Mouse (Mus musculus) forebrain, embryonic 16.5 days (tissue): ENCODE measurements around the gene Gm5767. TPM values are rescaled to one million over a fixed set of nuclear protein-coding genes. Genes with fewer than 3 reads are reported as not detected.

Experiments used
- ATAC-seq: fragments of 200-750 bp; cut with Nextera tagmentation; 2 replicates; pipeline ENCODE4 v1.8.0; 2017; ENCODE audit warnings: mild to moderate bottlenecking, moderate library complexity
- H3K27ac ChIP-seq: fragments of 300-500 bp; sonication (generic); 2 replicates; pipeline ENCODE4 v1.5.1; 2014; ENCODE audit warnings: low read length, control low read depth
- H3K27me3 ChIP-seq: fragments of 300-500 bp; sonication (generic); replicated peaks from 2 replicates; pipeline ENCODE4 v1.6.1; 2014; ENCODE audit warnings: low read length; ENCODE audit not compliant: control insufficient read depth, insufficient read depth
- H3K36me3 ChIP-seq: fragments of 300-500 bp; sonication (generic); 2 replicates; pipeline ENCODE4 v1.6.1; 2014; ENCODE audit not compliant: control insufficient read depth, insufficient read depth
- H3K4me1 ChIP-seq: fragments of 300-500 bp; sonication (generic); replicated peaks from 2 replicates; pipeline ENCODE4 v1.6.1; 2014; ENCODE audit warnings: low read length; ENCODE audit not compliant: control insufficient read depth, insufficient read depth
- H3K4me2 ChIP-seq: fragments of 300-500 bp; sonication (generic); 2 replicates; pipeline ENCODE4 v1.6.1; 2014; ENCODE audit warnings: mild to moderate bottlenecking, low read length, control low read depth
- H3K4me3 ChIP-seq: fragments of 300-500 bp; sonication (generic); replicated peaks from 2 replicates; pipeline ENCODE4 v1.5.1; 2014; ENCODE audit warnings: mild to moderate bottlenecking, low read length, control low read depth
- H3K9ac ChIP-seq: fragments of 300-500 bp; sonication (generic); replicated peaks from 2 replicates; pipeline ENCODE4 v1.6.1; 2014; ENCODE audit warnings: low read depth, low read length, control low read depth
- H3K9me3 ChIP-seq: fragments of 300-500 bp; sonication (generic); 2 replicates; pipeline ENCODE4 v1.6.1; 2016; ENCODE audit warnings: low read length; ENCODE audit not compliant: control insufficient read depth
- WGBS: fragments of 180-500 bp; shearing (Covaris S2); extraction: QIAGEN DNeasy Blood & Tissue Kit; methylation state at CpG from one replicate; pipeline ENCODE4 v1.1.7; 2014; 5-methylcytosine and 5-hydroxymethylcytosine counted together
- polyA plus RNA-seq: library from polyadenylated mRNA; unstranded; fragments of >200 nt; fragmentation: Nextera tagmentation; extraction: Ambion mirVana; gene quantifications from 2 replicates; pipeline ENCODE4 v1.2.1, GENCODE M21; 2015

The Gm5767 gene
- polyA plus RNA-seq, 1 experiment from 2014 or later, result not detected

DNA sequence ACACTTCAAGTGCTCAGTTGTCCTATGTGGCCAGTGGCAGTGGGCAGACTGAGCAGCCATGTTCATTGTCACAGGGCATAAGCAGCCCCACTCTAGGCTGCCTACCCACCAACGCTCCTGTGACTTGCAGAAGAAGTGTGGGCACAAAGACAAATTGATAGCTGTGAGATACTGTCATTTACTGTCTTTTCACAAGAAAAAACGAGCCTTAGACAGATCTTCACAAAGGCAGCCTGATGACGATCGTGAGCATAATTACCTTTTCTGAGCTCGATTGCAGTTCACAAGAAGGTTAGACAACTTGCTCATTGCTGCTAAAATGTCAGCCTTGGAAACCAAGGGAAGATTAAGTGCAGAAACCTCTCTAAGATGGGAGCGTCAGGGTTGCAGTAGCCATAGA, 25.5 kb upstream of the Gm5767 start:
- ATAC-seq, result no peak
- Histone ChIP-seq H3K27ac (0 out of 2 replicates have a peak overlapping the region, but pooled peaks have one; percentile 34), H3K4me2 (no peak overlapping the region), H3K9me3 (no peaks in the 10 kb centered on the region), H3K4me3 (no peak overlapping the region), H3K36me3 (peaks cover 18% of the 10 kb centered on the region), H3K4me1 (no peaks in the 10 kb centered on the region), H3K9ac (no peak overlapping the region), H3K27me3 (no peaks in the 10 kb centered on the region)
- 79% methylated on average over 6 of the region's 6 CpGs for WGBS

DNA sequence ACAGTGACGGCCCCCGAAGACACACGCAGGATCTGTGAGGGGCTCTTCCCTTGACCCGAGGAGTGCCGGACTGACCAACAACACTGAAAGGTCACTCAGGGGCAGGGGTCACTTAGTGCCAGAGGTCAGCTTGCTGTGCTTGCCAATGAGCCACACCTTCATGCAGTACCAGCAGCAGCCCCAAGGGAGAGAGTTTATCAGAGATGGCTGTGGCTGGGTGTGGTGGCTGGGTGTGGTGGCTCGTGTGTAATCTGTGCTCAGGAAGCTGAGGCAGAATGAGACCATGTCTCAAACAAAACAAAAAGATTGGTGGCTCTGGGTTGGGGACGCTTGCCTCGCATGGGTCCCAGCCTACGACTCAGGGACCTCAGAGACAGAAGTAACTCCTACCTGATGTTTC, 25.0 kb upstream of the Gm5767 start:
- ATAC-seq, result no peak
- Histone ChIP-seq H3K4me1 (no peaks in the 10 kb centered on the region), H3K27me3 (no peaks in the 10 kb centered on the region), H3K9me3 (no peaks in the 10 kb centered on the region), H3K4me3 (no peak overlapping the region), H3K36me3 (peaks cover 19% of the 10 kb centered on the region), H3K9ac (no peak overlapping the region), H3K4me2 (no peak overlapping the region), H3K27ac (0 out of 2 replicates have a peak overlapping the region, but pooled peaks have one; percentile 34)
- 90% methylated on average over 9 of the region's 9 CpGs for WGBS

DNA sequence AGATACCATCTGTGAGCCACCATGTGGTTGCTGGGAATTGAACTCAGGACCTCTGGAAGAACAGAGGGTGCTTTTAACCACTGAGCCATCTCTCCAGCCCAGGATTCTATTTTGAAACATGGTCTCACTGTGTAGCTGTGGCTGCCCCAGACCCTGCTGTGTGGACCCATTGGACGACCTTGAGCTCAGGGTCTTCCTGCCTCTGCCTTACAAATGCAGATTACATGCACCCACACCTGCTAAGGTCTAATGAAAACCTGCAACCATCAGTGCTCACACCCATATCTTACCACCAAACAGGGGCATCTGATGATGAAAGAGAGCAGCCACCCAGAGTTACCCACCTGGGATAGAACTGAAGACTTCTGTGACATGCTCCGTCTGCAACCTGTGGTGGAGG, 24.3 kb upstream of the Gm5767 start:
- ATAC-seq, result no peak
- Histone ChIP-seq H3K27ac (no peak overlapping the region), H3K27me3 (no peaks in the 10 kb centered on the region), H3K36me3 (peaks cover 14% of the 10 kb centered on the region), H3K4me2 (no peak overlapping the region), H3K9ac (no peak overlapping the region), H3K4me1 (no peaks in the 10 kb centered on the region), H3K9me3 (no peaks in the 10 kb centered on the region), H3K4me3 (no peak overlapping the region)
- 85% methylated on average over 2 of the region's 2 CpGs for WGBS

DNA sequence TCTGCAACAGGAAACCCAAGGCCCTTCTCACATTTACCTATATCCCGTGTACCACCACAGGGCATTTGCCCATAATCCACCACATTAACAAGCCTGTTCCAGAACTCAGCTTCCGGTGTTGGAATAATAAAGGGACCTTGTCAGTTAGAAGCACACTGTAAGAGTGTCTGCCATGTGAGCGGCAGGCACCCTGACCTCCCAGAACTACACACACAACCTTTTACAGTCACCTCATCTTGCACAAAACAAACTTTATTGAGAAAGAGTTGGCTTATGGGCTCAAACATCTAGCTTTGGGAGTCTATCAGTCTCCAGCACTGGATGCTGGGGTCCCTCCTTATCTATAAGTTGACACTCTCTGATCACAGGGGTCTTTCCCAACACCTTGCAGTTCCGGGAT, 22.2 kb upstream of the Gm5767 start:
- peaks cover 14% of the 10 kb centered on the region; the same call in 1 of the 2 replicates for H3K36me3 ChIP-seq
- no peak overlapping the region for H3K9ac ChIP-seq
- no peaks in the 10 kb centered on the region for H3K27me3 ChIP-seq
- no peaks in the 10 kb centered on the region for H3K9me3 ChIP-seq
- WGBS, result 84% methylated on average over 4 of the region's 4 CpGs
- no peak overlapping the region for H3K4me2 ChIP-seq
- ATAC-seq, result no peak
- H3K4me1 ChIP-seq, result no peaks in the 10 kb centered on the region
- H3K27ac ChIP-seq, result no peak overlapping the region
- H3K4me3 ChIP-seq, result no peak overlapping the region

DNA sequence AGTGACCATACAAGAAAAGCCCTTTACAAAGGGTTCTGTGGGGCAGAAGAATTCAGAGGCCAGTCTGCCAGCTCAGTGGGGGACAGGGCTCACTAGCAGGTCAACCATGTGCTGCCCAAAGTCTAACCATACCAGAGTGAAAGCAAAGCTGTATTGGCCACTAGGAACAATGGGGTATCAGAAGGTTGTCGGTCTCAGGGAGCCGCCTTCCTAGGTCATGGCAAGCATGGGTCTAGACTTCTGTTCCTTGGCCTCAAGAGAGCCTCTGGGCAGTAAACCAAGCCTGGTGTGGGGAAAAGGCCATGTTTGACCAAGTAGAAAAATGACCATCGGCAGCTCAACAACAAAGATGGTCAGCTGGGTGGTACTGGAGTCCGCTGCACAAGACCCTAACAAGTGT, 21.8 kb upstream of the Gm5767 start:
- 81% methylated on average over 4 of the region's 4 CpGs for whole genome bisulfite sequencing
- no peak for ATAC-seq

DNA sequence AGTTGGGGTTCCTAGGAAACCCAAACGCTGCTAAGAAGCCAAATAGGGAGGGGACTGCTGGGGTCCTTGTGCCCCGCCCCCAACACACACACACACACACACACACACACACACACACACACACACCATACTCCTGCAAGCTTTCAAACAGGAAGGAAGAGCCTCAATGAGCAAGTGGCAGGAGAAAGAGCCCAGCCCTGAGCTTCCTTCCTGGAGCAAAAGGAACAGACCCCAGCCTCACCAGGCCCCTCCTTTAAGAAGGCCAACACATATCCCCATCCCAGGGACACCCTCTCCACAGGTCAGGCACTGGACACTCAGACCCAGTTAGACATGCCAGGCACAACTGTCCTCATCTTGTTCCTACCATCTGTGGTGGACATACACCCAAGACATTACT, 17.5 kb upstream of the Gm5767 start:
- no peak overlapping the region for H3K4me3 ChIP-seq
- no peak overlapping the region for H3K9ac ChIP-seq
- ATAC-seq, result no peak
- H3K4me2 ChIP-seq, result no peak overlapping the region
- H3K4me1 ChIP-seq, result peaks cover 17% of the 10 kb centered on the region
- H3K36me3 ChIP-seq, result peaks cover 8% of the 10 kb centered on the region; the same call in 1 of the 2 replicates
- WGBS, result 77% methylated on average over 2 of the region's 2 CpGs
- H3K27ac ChIP-seq, result no peak overlapping the region
- H3K9me3 ChIP-seq, result no peaks in the 10 kb centered on the region
- no peaks in the 10 kb centered on the region for H3K27me3 ChIP-seq

More for the DNA sequence above, 21.8 kb upstream of the Gm5767 start:
- H3K36me3 ChIP-seq, result peaks cover 14% of the 10 kb centered on the region; the same call in 1 of the 2 replicates
- H3K27me3 ChIP-seq, result no peaks in the 10 kb centered on the region
- H3K9ac ChIP-seq, result no peak overlapping the region
- no peaks in the 10 kb centered on the region for H3K9me3 ChIP-seq
- no peak overlapping the region for H3K4me2 ChIP-seq
- H3K4me3 ChIP-seq, result no peak overlapping the region
- H3K4me1 ChIP-seq, result no peaks in the 10 kb centered on the region
- H3K27ac ChIP-seq, result no peak overlapping the region

DNA sequence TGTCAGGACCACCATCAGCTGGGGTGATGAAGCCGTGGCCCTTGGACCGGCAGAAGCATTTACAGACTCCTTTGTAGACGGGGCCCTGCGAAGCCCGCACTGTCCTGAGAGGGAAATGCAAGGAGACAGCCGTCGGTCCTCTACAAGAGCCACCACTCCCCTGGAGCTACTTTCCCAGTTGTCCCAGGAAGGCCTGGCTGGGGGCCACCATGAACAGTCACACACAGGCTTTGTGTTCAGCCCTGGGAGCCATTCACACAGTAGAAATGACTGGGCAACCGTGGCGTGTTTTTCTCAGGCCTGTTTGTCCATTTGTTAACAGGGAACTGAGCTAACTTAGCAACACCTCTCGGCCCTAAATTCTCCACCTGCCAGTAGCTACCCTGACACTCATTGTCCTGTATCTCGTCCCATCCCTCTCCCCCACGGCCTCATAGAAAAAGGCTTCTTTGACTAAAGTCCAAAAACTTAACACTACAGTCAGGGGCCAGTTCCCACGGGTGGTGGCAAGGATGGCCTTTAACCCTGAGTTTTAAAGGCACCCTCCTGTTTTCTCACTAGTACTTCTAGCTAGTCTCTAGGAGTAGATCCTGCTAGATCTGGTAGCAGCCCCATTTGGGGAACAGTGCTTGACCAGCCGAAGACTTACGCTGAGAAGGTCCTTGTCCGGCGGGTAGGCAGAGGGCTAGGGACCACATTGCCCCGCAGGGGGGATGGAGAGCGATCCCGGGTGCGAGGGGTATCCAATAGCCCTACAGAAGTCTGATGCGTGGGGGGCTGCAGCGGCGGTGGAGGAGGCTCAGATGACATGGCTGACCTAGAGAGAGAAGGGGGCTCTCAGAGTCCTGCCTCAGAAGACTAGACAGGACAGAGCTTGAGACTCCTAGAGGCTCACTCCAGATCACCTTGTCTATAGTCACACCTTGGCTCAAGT, 16.7 kb upstream of the Gm5767 start:
- Histone ChIP-seq H3K27ac (no peak overlapping the region), H3K27me3 (no peaks in the 10 kb centered on the region), H3K9ac (no peak overlapping the region), H3K4me2 (no peak overlapping the region), H3K9me3 (no peaks in the 10 kb centered on the region), H3K4me3 (no peak overlapping the region), H3K4me1 (peaks cover 25% of the 10 kb centered on the region), H3K36me3 (peaks cover 8% of the 10 kb centered on the region; the same call in 1 of the 2 replicates)
- ATAC-seq, result no peak
- 83% methylated on average over 24 of the region's 24 CpGs for WGBS

DNA sequence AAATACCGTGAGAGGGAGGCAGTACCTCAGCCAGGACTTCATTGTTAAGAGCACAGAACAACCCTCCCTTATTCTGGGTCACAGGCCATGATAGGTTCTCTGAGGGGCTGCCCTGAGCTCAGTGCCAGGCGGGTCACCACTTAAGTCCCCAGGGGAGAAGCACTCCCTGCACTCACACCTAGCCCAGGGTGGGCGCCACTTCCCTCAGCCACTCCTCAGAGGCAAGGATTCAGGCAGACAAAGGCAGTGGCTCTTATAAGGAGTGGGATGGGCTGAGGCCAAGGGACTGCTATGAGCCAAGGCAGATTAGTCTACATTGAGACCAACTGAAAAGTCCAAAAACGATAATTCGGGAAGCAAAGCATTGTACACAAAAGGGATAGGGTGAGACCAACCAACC, 15.2 kb upstream of the Gm5767 start:
- H3K27ac ChIP-seq, result no peak overlapping the region
- WGBS, result 76% methylated on average over 5 of the region's 5 CpGs
- no peak overlapping the region for H3K4me3 ChIP-seq
- H3K4me2 ChIP-seq, result no peak overlapping the region
- H3K9me3 ChIP-seq, result no peaks in the 10 kb centered on the region
- H3K27me3 ChIP-seq, result no peaks in the 10 kb centered on the region
- H3K9ac ChIP-seq, result no peak overlapping the region
- H3K4me1 ChIP-seq, result peaks cover 40% of the 10 kb centered on the region
- peaks cover 2% of the 10 kb centered on the region; the same call in 1 of the 2 replicates for H3K36me3 ChIP-seq
- no peak for ATAC-seq

DNA sequence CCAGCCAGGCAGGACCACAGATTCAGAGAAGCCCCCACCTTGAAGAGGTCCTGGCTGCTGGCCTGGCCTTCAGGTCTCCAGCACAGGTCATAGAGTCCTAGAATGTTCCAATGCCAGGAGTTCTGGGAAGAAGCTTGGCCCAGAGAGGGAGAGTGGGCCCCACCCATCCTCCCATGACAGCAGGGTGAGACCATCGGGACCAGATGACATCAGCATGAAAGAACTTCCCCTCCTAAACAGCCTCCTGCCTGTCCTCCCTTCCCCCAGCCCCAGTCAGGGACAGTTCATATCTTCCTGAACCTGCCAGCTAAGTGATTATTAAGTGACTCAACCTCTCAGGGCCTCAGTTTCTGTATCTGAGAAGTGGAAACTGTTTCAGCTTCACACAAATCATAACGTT, 14.1 kb upstream of the Gm5767 start:
- Histone ChIP-seq H3K27me3 (no peaks in the 10 kb centered on the region), H3K4me1 (peaks cover 46% of the 10 kb centered on the region), H3K4me3 (no peak overlapping the region), H3K9ac (no peak overlapping the region), H3K4me2 (no peak overlapping the region), H3K36me3 (peaks cover 2% of the 10 kb centered on the region; the same call in 1 of the 2 replicates), H3K9me3 (no peaks in the 10 kb centered on the region), H3K27ac (no peak overlapping the region)
- ATAC-seq, result no peak
- WGBS, result 77% methylated on average over 2 of the region's 2 CpGs
